Mouse (Mus musculus) cerebellum, adult 2 months (tissue): ENCODE measurements around the gene Trim13. TPM values are rescaled to one million over a fixed set of nuclear protein-coding genes. Genes with fewer than 3 reads are reported as not detected.

ENCODE experiments used
- DNase-seq, 2 experiments: peaks; one replicate each; pipeline ENCODE4 v3.0.0; 2021
- H3K27ac ChIP-seq: fragments of 200-500 bp; 2 replicates; pipeline ENCODE4 v1.5.1; 2012; ENCODE audit warnings: low read length, control low read depth, inconsistent platforms; ENCODE audit not compliant: insufficient read depth
- H3K27me3 ChIP-seq: fragments of 200-500 bp; 2 replicates; pipeline ENCODE4 v1.6.1; 2012; ENCODE audit warnings: inconsistent platforms, mild to moderate bottlenecking, low read length, moderate library complexity; ENCODE audit not compliant: control insufficient read depth, insufficient read depth
- H3K4me1 ChIP-seq: fragments of 200-500 bp; 2 replicates; pipeline ENCODE4 v1.6.1; 2011; ENCODE audit warnings: low read length; ENCODE audit not compliant: control insufficient read depth, insufficient read depth
- H3K4me3 ChIP-seq: fragments of 200-500 bp; replicated peaks from 2 replicates; pipeline ENCODE3; 2011; ENCODE audit warnings: mild to moderate bottlenecking, low read depth, low read length, control low read depth; ENCODE audit not compliant: insufficient read depth
- CTCF ChIP-seq: fragments of 200-500 bp; IDR thresholded peaks from 2 replicates; pipeline ENCODE4 v1.5.1; 2011; ENCODE audit warnings: low read depth, mild to moderate bottlenecking, control low read depth, low read length, moderate library complexity, borderline replicate concordance; ENCODE audit not compliant: insufficient read depth
- POLR2A ChIP-seq: fragments of 200-500 bp; IDR thresholded peaks from 2 replicates; pipeline ENCODE4 v1.6.1; 2011; ENCODE audit warnings: low read length, control low read depth, borderline replicate concordance; ENCODE audit not compliant: insufficient read depth
- WGBS: fragments of 180-500 bp; shearing (Covaris S2); methylation state at CpG from one replicate; pipeline ENCODE4 v1.1.7; 2018; 5-methylcytosine and 5-hydroxymethylcytosine counted together
- polyA plus RNA-seq: library from polyadenylated mRNA; depleted of rRNA; stranded (reverse); fragments of >200 nt; gene quantifications from 2 replicates; pipeline ENCODE4 v1.2.3, GENCODE M21; 2012

The Trim13 gene
- polyA plus RNA-seq, 1 experiment, result 16.7 TPM

DNA sequence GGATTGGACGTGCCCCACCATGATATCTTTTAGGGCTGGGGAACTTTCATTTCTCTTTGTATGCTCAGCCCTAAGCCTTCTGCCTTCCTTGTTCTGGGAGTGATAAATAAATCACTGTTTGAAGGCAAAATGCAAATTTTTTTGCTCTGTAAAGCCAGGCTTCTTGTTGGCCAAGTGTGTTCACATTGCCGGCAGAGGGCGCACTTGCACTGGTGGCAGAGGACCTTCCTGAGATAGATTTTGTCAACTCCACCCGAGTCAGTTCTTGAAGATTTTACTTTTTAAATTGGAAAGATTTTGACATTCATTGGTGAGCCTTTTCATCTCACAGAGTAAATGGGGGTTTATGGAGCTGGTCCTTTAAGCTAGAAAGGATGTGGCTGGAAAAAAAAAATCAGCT is 26.7 kb upstream of the Trim13 start:
- TF ChIP-seq CTCF (peak; percentile 88), POLR2A (no peak)
- H3K27ac ChIP-seq, result no peak overlapping the region
- WGBS, result 16% methylated on average over 4 of the region's 4 CpGs

DNA sequence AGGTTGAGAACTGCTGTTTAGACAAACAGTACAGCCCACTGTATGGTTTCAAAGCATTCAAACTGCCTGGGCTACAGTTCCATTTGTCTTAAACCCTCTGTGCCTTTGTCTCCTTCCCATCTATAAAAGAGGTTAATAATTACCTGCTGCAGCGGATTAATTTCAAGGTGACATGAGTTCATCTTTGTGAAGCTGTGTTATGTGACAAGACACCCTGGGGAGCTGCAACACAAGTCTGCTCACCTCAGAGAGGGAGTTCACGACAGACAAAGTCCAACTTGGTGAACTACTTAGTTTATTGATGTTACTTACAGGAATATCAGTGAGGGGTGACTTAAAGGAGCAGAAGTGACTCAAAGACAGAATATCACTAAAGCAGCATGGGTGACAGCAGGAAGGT is 25.9 kb upstream of the Trim13 start:
- no peak for TF ChIP-seq POLR2A
- no peak for TF ChIP-seq CTCF
- H3K4me3 ChIP-seq, result no peak overlapping the region
- no peaks in the 10 kb centered on the region for H3K4me1 ChIP-seq
- DNase-seq, result no peak
- no peak overlapping the region for H3K27ac ChIP-seq
- WGBS, result 77% methylated on average over 2 of the region's 2 CpGs
- no peaks in the 10 kb centered on the region for H3K27me3 ChIP-seq

More for the DNA sequence above, 26.7 kb upstream of the Trim13 start:
- Histone ChIP-seq H3K4me3 (no peak overlapping the region), H3K4me1 (no peaks in the 10 kb centered on the region), H3K27me3 (no peaks in the 10 kb centered on the region)
- DNase-seq, result peak; percentile 70 to 81

DNA sequence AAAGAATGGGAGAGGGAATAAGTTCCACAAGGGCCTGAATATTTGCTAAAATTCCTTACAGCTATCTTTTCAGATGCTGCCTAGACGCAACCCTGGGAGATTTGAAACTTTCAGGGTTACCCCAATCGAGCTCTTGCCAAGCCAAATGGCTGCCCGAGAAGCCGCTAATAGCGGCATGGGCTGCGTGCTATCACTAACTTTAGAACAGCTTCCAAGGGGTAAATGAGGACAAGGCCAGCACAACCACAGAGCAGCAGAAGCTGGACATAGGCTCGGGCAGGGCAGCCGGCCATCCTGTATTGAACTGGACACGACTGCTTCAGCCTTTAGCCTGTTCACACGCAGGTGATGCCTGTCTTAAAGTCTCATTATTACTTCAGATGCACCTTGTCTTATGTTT is 23.0 kb upstream of the Trim13 start:
- DNase-seq, result no peak
- no peaks in the 10 kb centered on the region for H3K27me3 ChIP-seq
- no peak overlapping the region for H3K27ac ChIP-seq
- WGBS, result 73% methylated on average over 10 of the region's 10 CpGs
- H3K4me1 ChIP-seq, result no peaks in the 10 kb centered on the region
- TF ChIP-seq CTCF (no peak), POLR2A (no peak)
- no peak overlapping the region for H3K4me3 ChIP-seq

DNA sequence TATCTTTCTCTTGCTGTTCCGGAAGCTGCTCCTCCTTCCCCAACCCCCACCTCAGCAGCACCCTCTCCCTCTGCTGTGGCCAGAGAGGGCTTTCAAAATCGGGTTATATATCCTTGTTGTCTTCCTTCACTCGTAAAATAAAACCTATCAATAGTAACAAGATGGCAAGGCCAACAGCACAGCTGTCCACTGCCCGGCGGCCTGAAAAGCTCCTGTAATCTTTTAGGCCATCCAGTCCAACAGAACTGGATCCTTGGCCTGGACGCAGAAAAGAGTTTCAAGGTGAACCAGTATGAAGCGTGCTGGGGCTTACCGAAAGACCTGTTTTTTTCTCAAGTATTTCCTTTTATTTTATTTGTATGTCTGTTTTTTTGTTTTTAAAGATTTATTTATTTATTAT is 22.1 kb upstream of the Trim13 start:
- TF ChIP-seq CTCF, result no peak
- no peak for TF ChIP-seq POLR2A
- Histone ChIP-seq H3K27ac (no peak overlapping the region), H3K27me3 (no peaks in the 10 kb centered on the region), H3K4me1 (no peaks in the 10 kb centered on the region), H3K4me3 (no peak overlapping the region)
- WGBS, result 83% methylated on average over 8 of the region's 8 CpGs
- DNase-seq, result no peak

DNA sequence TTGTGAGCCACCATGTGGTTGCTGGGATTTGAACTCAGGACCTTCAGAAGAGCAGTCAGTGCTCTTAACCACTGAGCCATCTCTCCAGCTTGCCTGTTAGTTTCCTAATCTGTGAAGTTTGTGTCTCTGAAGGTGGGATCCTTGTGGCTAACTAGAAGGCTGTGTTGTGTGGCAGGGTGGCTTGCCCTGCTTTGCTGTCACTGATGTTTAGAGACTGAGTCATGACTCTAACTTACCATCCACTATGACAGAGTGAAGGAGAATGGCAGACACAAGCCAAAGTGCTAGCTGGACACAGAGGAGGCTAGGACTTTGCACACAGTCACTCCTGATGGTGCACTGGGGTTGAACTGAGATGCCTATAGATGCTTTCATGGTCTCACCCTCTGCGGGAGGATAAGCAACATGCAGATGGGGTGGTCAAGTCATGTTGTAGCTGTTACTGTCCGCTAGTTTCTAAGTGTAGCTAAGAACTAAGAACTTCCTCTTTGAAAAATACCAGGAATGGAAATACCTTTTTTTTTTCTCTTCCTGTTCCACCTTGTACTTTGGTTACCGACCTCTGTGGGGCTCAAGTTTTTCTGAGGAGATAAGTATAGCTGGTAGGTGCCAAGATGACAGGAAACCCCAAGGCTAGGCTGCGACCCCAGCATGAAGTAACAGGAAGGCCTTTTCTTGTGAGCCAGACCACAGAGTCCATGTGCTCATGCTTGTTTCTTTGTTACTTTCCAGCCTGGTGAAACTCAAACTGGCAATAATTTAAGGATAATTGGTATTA is 8.6 kb upstream of the Trim13 start:
- Histone ChIP-seq H3K27ac (no peak overlapping the region), H3K4me1 (no peaks in the 10 kb centered on the region), H3K4me3 (no peak overlapping the region), H3K27me3 (no peaks in the 10 kb centered on the region)
- TF ChIP-seq POLR2A, result no peak
- no peak for TF ChIP-seq CTCF
- DNase-seq, result no peak
- 87% methylated on average over 4 of the region's 4 CpGs for WGBS

GRCm38 (mm10) chr14:61596719-61597426 is 1.2 kb upstream of the Trim13 start:
- Histone ChIP-seq H3K27ac (no peak overlapping the region), H3K4me3 (no peak overlapping the region), H3K27me3 (no peaks in the 10 kb centered on the region), H3K4me1 (peaks cover 3% of the 10 kb centered on the region)
- 95% methylated on average over 9 of the region's 9 CpGs for WGBS
- no peak for DNase-seq
- TF ChIP-seq CTCF (no peak), POLR2A (no peak)

DNA sequence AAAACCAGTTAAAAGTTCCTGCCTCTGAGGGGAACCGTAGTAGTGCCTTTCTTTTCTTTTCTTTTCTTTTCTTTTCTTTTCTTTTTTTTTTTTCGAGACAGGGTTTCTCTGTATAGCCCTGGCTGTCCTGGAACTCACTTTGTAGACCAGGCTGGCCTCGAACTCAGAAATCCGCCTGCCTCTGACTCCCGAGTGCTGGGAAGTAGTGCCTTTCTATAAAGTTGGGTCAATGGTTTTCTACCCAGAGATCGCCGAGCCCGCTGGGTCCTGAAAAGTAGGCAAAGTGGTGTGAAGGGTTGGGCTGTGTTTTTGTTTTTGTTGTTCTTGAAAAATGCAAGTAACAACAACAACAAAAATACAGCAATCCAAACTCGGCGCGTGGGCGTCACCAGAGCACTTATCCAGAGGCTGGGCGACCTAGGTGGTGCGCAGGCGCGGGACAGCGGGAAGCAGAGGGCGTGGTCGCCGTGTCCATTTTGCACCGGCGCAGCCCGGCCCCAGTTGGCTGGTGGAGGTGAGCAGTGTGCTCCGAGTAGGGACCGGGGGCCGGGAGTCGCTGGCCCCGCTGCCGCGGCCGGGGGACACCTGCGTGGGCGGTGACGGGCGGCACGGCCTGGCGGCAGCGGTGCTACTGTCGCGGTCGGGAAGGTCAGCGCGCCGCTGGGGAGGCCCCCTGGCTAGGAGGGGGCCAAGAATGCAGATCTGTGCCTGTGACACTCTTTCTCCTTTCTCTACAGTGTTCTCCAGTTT is 1.2 kb downstream of the Trim13 start:
- WGBS, result 4% methylated on average over 43 of the region's 44 CpGs
- Histone ChIP-seq H3K4me1 (peaks cover 3% of the 10 kb centered on the region), H3K4me3 (peak overlapping the region; percentile 86), H3K27me3 (no peaks in the 10 kb centered on the region), H3K27ac (0 out of 2 replicates have a peak overlapping the region, but pooled peaks have one; percentile 48)
- TF ChIP-seq CTCF (no peak), POLR2A (peak; percentile 51; the same call in 1 of the 2 replicates)
- DNase-seq, result peak; percentile 91

GRCm38 (mm10) chr14:61601348-61601747 is 3.3 kb downstream of the Trim13 start:
- H3K4me3 ChIP-seq, result no peak overlapping the region
- TF ChIP-seq CTCF (no peak), POLR2A (no peak)
- H3K4me1 ChIP-seq, result peaks cover 3% of the 10 kb centered on the region
- no peak for DNase-seq
- H3K27ac ChIP-seq, result no peak overlapping the region
- no peaks in the 10 kb centered on the region for H3K27me3 ChIP-seq
- 89% methylated on average over 9 of the region's 9 CpGs for WGBS
